16 mouse cellular contexts compared by ENCODE assay signal in the genomic region with DNA sequence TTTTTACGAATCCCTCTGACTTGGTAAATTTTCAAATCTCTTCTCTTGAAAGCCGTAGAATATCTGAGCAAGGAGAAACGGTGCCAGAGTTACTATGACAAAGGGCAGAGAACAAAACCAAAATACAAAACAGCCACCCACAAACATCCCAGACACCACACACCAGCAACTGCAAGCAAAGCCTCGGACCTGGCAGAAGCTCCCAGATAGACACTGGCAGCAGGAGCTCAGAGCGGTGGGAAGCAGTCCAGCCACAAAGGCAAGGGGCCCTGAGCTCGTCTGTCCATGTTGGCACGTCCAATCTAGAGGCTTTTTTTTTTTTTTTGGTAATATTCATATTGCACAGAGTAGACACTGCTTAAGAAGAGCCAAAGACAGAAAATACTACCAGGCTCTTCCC. TPM values are rescaled to one million over a fixed set of nuclear protein-coding genes. Genes with fewer than 3 reads are reported as not detected.
A peak's percentile ranks its signal among the peaks of the same experiment; 100 is the strongest.
DNase-seq lines count a peak whose midpoint lies in the region; ATAC-seq and TF ChIP-seq lines count a peak whose summit lies in the region.
"Had no signal": no experiment of that assay in that cellular context is flagged by ENCODE, and none has a peak within 500 bp of the region (broad histone marks: within the 10 kb centered on the region; RNA-seq: fewer than 3 reads in every experiment).

No protein-coding gene starts in this region.

- no peak overlapping the region for H3K4me2 ChIP-seq in hindbrain, postnatal 0 days (ENCODE audit: low read depth, low read length)
- no peak overlapping the region for H3K4me2 ChIP-seq in hindbrain, embryonic 13.5 days
- H3K4me2 ChIP-seq: heart, embryonic 12.5 days; limb, embryonic 15.5 days; neural tube, embryonic 12.5 days; stomach, embryonic 15.5 days had no signal

- no peaks in the 10 kb centered on the region; the same call in 1 of the 2 replicates for H3K4me1 ChIP-seq in hindbrain, postnatal 0 days (ENCODE audit: insufficient read depth, low read length)
- peaks cover 27% of the 10 kb centered on the region for H3K4me1 ChIP-seq in hindbrain, embryonic 13.5 days (replicated peaks)
- H3K4me1 ChIP-seq: stomach, embryonic 15.5 days had no signal

- H3K4me3 ChIP-seq in hindbrain, postnatal 0 days (ENCODE audit: low read length): no peak overlapping the region
- no peak overlapping the region for H3K4me3 ChIP-seq in hindbrain, embryonic 13.5 days
- H3K4me3 ChIP-seq: embryonic facial prominence, embryonic 10.5 days; erythroblast, embryonic 14.5 days; heart, embryonic 12.5 days; limb, embryonic 15.5 days; neural tube, embryonic 12.5 days; stomach, embryonic 15.5 days had no signal

- DNase-seq in hindbrain, postnatal 0 days (ENCODE audit: low spot score): peak; percentile 61
- peak; percentile 79 for DNase-seq in brain, adult 2 months (ENCODE audit: low read depth, low spot score)
- peak; percentile 44 for DNase-seq in cerebellum, adult 11 months
- DNase-seq in cerebellum, postnatal 14 days: peak; percentile 85 to 87
- DNase-seq in embryo, embryonic 11 days: no peak
- no peak for DNase-seq in heart, postnatal 4 days
- DNase-seq: heart, postnatal 36 days; kidney, postnatal 10 days; right cerebral cortex, postnatal 14 days had no signal

- H3K27me3 ChIP-seq in hindbrain, postnatal 0 days (ENCODE audit: insufficient read depth, low read length): no peaks in the 10 kb centered on the region
- no peaks in the 10 kb centered on the region for H3K27me3 ChIP-seq in hindbrain, embryonic 13.5 days
- H3K27me3 ChIP-seq: heart, embryonic 12.5 days; limb, embryonic 15.5 days; neural tube, embryonic 12.5 days; stomach, embryonic 15.5 days had no signal

- no peak overlapping the region for H3K9ac ChIP-seq in hindbrain, postnatal 0 days (replicated peaks; ENCODE audit: low read length)
- no peak overlapping the region for H3K9ac ChIP-seq in hindbrain, embryonic 13.5 days
- H3K9ac ChIP-seq: heart, embryonic 12.5 days; limb, embryonic 15.5 days; neural tube, embryonic 12.5 days; stomach, embryonic 15.5 days had no signal

- ATAC-seq in hindbrain, postnatal 0 days: no peak
- no peak for ATAC-seq in hindbrain, embryonic 13.5 days (ENCODE audit: low FRiP score)

- H3K36me3 ChIP-seq in hindbrain, postnatal 0 days (ENCODE audit: insufficient read depth, low read length): no peaks in the 10 kb centered on the region
- no peaks in the 10 kb centered on the region for H3K36me3 ChIP-seq in hindbrain, embryonic 13.5 days
- H3K36me3 ChIP-seq: limb, embryonic 15.5 days; neural tube, embryonic 12.5 days; stomach, embryonic 15.5 days had no signal

- no peaks in the 10 kb centered on the region for H3K9me3 ChIP-seq in hindbrain, postnatal 0 days (ENCODE audit: low read length)
- H3K9me3 ChIP-seq in hindbrain, embryonic 13.5 days: no peaks in the 10 kb centered on the region
- H3K9me3 ChIP-seq: embryonic facial prominence, embryonic 10.5 days; heart, embryonic 12.5 days; limb, embryonic 15.5 days; neural tube, embryonic 12.5 days; stomach, embryonic 15.5 days had no signal

- no peak overlapping the region for H3K27ac ChIP-seq in hindbrain, postnatal 0 days
- no peak overlapping the region for H3K27ac ChIP-seq in hindbrain, embryonic 13.5 days
- H3K27ac ChIP-seq: embryonic facial prominence, embryonic 10.5 days; limb, embryonic 15.5 days; neural tube, embryonic 12.5 days; stomach, embryonic 15.5 days had no signal

- 37% methylated on average over 7 of the region's 7 CpGs for WGBS in hindbrain, postnatal 0 days
- 78% methylated on average over 7 of the region's 7 CpGs for WGBS in hindbrain, embryonic 13.5 days

- TF ChIP-seq CTCF in hindbrain, postnatal 0 days (IDR thresholded peaks at IDR 0.05; ENCODE audit: low read depth): no peak

RNA-seq across cellular contexts. Expression of a gene that starts 58.6 kb away (rescaled TPM):
- total RNA-seq in hindbrain, postnatal 0 days (2014; rRNA removed): 53.6 and 55.2 TPM in 2 replicates
- 50.9 and 54.8 TPM in 2 replicates for polyA plus RNA-seq in hindbrain, postnatal 0 days (2015; fragmentation: Nextera tagmentation; extraction: Ambion mirVana)
- 64.7 and 66.6 TPM in 2 replicates for polyA plus RNA-seq in hindbrain, embryonic 13.5 days (2015; fragmentation: Nextera tagmentation; extraction: Ambion mirVana)
- total RNA-seq in heart, postnatal 4 days (2021): 10 to 100 TPM; 66.1 to 67.0 TPM

Comparison
In these comparisons a context has a peak if more than half of its experiments do, and no peak if none do; other contexts are left out.
1. DNase-seq: peak in hindbrain, postnatal 0 days (single experiment), brain, adult 2 months (single experiment), cerebellum, adult 11 months (single experiment) and cerebellum, postnatal 14 days (2 of 2); none in embryo, embryonic 11 days (single experiment) and heart, postnatal 4 days (single experiment).